Mouse (Mus musculus): ENCODE measurements at regions not wholly inside any gene's neighbourhood (a gene's known extent, or its start where the extent isn't known, plus 50 kb on each side); places are given as distances from the start of the nearest gene placed in this dataset.

- Histone ChIP-seq H3K9me3 (ENCODE audit: control insufficient read depth, low read length) (no peaks in the 10 kb centered on the region), H3K36me3 (ENCODE audit: control insufficient read depth, insufficient read depth, low read length) (no peaks in the 10 kb centered on the region), H3K27ac (replicated peaks; ENCODE audit: low read depth, low read length) (no peak overlapping the region), H3K4me1 (ENCODE audit: control insufficient read depth, insufficient read depth, low read length) (no peaks in the 10 kb centered on the region), H3K27me3 (ENCODE audit: control insufficient read depth, insufficient read depth, low read length) (no peaks in the 10 kb centered on the region), H3K9ac (replicated peaks; ENCODE audit: low read length) (no peak overlapping the region), H3K4me3 (replicated peaks; ENCODE audit: low read depth, low read length) (no peak overlapping the region), H3K4me2 (ENCODE audit: low read length) (no peak overlapping the region)
- DNase-seq (no peak), ATAC-seq (ENCODE audit: low FRiP score, low TSS enrichment) (no peak)
- WGBS: 57% methylated on average over 1 of the region's 1 CpGs
These were observed 384.2 kb downstream of the Tfec start for GRCm38 (mm10) chr6:16514054-16514453.

- ATAC-seq (ENCODE audit: low FRiP score, low TSS enrichment) (no peak), DNase-seq (no peak)
- H3K9me3 ChIP-seq (ENCODE audit: control insufficient read depth, low read length): no peaks in the 10 kb centered on the region
- H3K4me1 ChIP-seq (ENCODE audit: control insufficient read depth, insufficient read depth, low read length): no peaks in the 10 kb centered on the region
- H3K9ac ChIP-seq (replicated peaks; ENCODE audit: low read length): no peak overlapping the region
- H3K4me2 ChIP-seq (ENCODE audit: low read length): no peak overlapping the region
- H3K27ac ChIP-seq (replicated peaks; ENCODE audit: low read depth, low read length): no peak overlapping the region
- no peaks in the 10 kb centered on the region for H3K27me3 ChIP-seq (ENCODE audit: control insufficient read depth, insufficient read depth, low read length)
- no peak overlapping the region for H3K4me3 ChIP-seq (replicated peaks; ENCODE audit: low read depth, low read length)
- H3K36me3 ChIP-seq (ENCODE audit: control insufficient read depth, insufficient read depth, low read length): no peaks in the 10 kb centered on the region
These were observed 384.7 kb downstream of the Tfec start for GRCm38 (mm10) chr6:16513541-16513940.

GRCm38 (mm10) chr6:16503836-16504235 lies 394.4 kb downstream of the Tfec start:
- H3K36me3 ChIP-seq (ENCODE audit: control insufficient read depth, insufficient read depth, low read length): no peaks in the 10 kb centered on the region
- ATAC-seq (ENCODE audit: low FRiP score, low TSS enrichment): no peak
- no peak overlapping the region for H3K9ac ChIP-seq (replicated peaks; ENCODE audit: low read length)
- DNase-seq: no peak
- H3K27me3 ChIP-seq (ENCODE audit: control insufficient read depth, insufficient read depth, low read length): no peaks in the 10 kb centered on the region
- H3K4me1 ChIP-seq (ENCODE audit: control insufficient read depth, insufficient read depth, low read length): no peaks in the 10 kb centered on the region
- H3K9me3 ChIP-seq (ENCODE audit: control insufficient read depth, low read length): no peaks in the 10 kb centered on the region
- no peak overlapping the region for H3K4me3 ChIP-seq (replicated peaks; ENCODE audit: low read depth, low read length)
- no peak overlapping the region for H3K4me2 ChIP-seq (ENCODE audit: low read length)
- no peak overlapping the region for H3K27ac ChIP-seq (replicated peaks; ENCODE audit: low read depth, low read length)
- WGBS: 93% methylated on average over 4 of the region's 4 CpGs

- H3K9ac ChIP-seq (replicated peaks; ENCODE audit: low read length): no peak overlapping the region
- no peak for ATAC-seq (ENCODE audit: low FRiP score, low TSS enrichment)
- H3K9me3 ChIP-seq (ENCODE audit: control insufficient read depth, low read length): no peaks in the 10 kb centered on the region
- no peak overlapping the region for H3K4me2 ChIP-seq (ENCODE audit: low read length)
- H3K4me3 ChIP-seq (replicated peaks; ENCODE audit: low read depth, low read length): no peak overlapping the region
- no peaks in the 10 kb centered on the region for H3K27me3 ChIP-seq (ENCODE audit: control insufficient read depth, insufficient read depth, low read length)
- WGBS: 91% methylated on average over 8 of the region's 8 CpGs
- no peaks in the 10 kb centered on the region for H3K36me3 ChIP-seq (ENCODE audit: control insufficient read depth, insufficient read depth, low read length)
- no peaks in the 10 kb centered on the region for H3K4me1 ChIP-seq (ENCODE audit: control insufficient read depth, insufficient read depth, low read length)
- peak; percentile 15 for DNase-seq
- no peak overlapping the region for H3K27ac ChIP-seq (replicated peaks; ENCODE audit: low read depth, low read length)
These were observed 411.1 kb downstream of the Tfec start for GRCm38 (mm10) chr6:16487015-16487630.

- Histone ChIP-seq H3K27me3 (ENCODE audit: control insufficient read depth, insufficient read depth, low read length) (no peaks in the 10 kb centered on the region), H3K4me2 (ENCODE audit: low read length) (no peak overlapping the region), H3K4me3 (replicated peaks; ENCODE audit: low read depth, low read length) (no peak overlapping the region), H3K36me3 (ENCODE audit: control insufficient read depth, insufficient read depth, low read length) (no peaks in the 10 kb centered on the region), H3K9ac (replicated peaks; ENCODE audit: low read length) (no peak overlapping the region), H3K27ac (replicated peaks; ENCODE audit: low read depth, low read length) (no peak overlapping the region), H3K9me3 (ENCODE audit: control insufficient read depth, low read length) (no peaks in the 10 kb centered on the region), H3K4me1 (ENCODE audit: control insufficient read depth, insufficient read depth, low read length) (no peaks in the 10 kb centered on the region)
- no peak for DNase-seq
- ATAC-seq (ENCODE audit: low FRiP score, low TSS enrichment): peak; percentile 17; the same call in 1 of the 2 replicates
- WGBS: 57% methylated on average over 5 of the region's 5 CpGs
These were observed 414.9 kb downstream of the Tfec start for GRCm38 (mm10) chr6:16483295-16483694.

- H3K4me1 ChIP-seq (ENCODE audit: control insufficient read depth, insufficient read depth, low read length): no peaks in the 10 kb centered on the region
- H3K36me3 ChIP-seq (ENCODE audit: control insufficient read depth, insufficient read depth, low read length): no peaks in the 10 kb centered on the region
- ATAC-seq (ENCODE audit: low FRiP score, low TSS enrichment): no peak
- no peak for DNase-seq
- no peak overlapping the region for H3K9ac ChIP-seq (replicated peaks; ENCODE audit: low read length)
- H3K4me3 ChIP-seq (replicated peaks; ENCODE audit: low read depth, low read length): no peak overlapping the region
- H3K27ac ChIP-seq (replicated peaks; ENCODE audit: low read depth, low read length): no peak overlapping the region
- WGBS: 90% methylated on average over 3 of the region's 3 CpGs
- H3K9me3 ChIP-seq (ENCODE audit: control insufficient read depth, low read length): no peaks in the 10 kb centered on the region
- H3K27me3 ChIP-seq (ENCODE audit: control insufficient read depth, insufficient read depth, low read length): no peaks in the 10 kb centered on the region
- H3K4me2 ChIP-seq (ENCODE audit: low read length): no peak overlapping the region
These were observed 429.4 kb downstream of the Tfec start for GRCm38 (mm10) chr6:16468693-16469375.

- Histone ChIP-seq H3K27ac (replicated peaks; ENCODE audit: low read depth, low read length) (no peak overlapping the region), H3K4me2 (ENCODE audit: low read length) (no peak overlapping the region), H3K27me3 (ENCODE audit: control insufficient read depth, insufficient read depth, low read length) (no peaks in the 10 kb centered on the region), H3K36me3 (ENCODE audit: control insufficient read depth, insufficient read depth, low read length) (no peaks in the 10 kb centered on the region), H3K9ac (replicated peaks; ENCODE audit: low read length) (no peak overlapping the region), H3K9me3 (ENCODE audit: control insufficient read depth, low read length) (no peaks in the 10 kb centered on the region), H3K4me1 (ENCODE audit: control insufficient read depth, insufficient read depth, low read length) (no peaks in the 10 kb centered on the region), H3K4me3 (replicated peaks; ENCODE audit: low read depth, low read length) (no peak overlapping the region)
- ATAC-seq (ENCODE audit: low FRiP score, low TSS enrichment) (no peak), DNase-seq (no peak)
- 94% methylated on average over 3 of the region's 3 CpGs for WGBS
These were observed 440.0 kb downstream of the Tfec start for GRCm38 (mm10) chr6:16458279-16458678.
